Mouse (Mus musculus) kidney, adult 9 months (tissue): ENCODE measurements at regions not wholly inside any gene's neighbourhood (a gene's known extent, or its start where the extent isn't known, plus 50 kb on each side); places are given as distances from the start of the nearest gene placed in this dataset.
"Not testable (repeated sequence)": the region's sequence is repeated elsewhere in the genome, so short reads cannot be mapped to it uniquely, and the experiment has no call there.

Source experiments
- DNase-seq: peaks from one replicate; pipeline ENCODE4 v3.0.0; 2022

DNA sequence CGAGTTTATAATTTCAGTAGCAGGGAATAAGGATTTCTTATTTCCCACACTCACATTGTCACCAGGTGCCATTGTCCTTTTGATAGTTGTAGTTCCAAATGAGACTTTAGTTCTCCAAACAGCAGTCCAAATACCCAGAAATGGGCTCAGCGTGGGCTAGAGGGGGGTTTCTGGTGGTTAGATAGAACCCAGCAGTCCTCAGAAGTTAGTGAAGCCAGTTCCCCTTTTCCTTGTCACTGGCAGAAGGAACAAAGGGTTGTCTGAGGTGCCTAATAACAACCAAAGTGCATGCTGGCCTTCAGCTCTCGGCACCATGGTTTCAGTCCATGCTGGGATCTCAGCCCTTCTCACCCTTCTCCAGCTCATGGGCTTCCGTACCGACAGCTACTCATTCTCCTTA lies 118.1 kb upstream of the Slc38a2 start:
- no peak for DNase-seq

GRCm38 (mm10) chr15:96816997-96817570 lies 117.6 kb upstream of the Slc38a2 start:
- DNase-seq = no peak

DNA sequence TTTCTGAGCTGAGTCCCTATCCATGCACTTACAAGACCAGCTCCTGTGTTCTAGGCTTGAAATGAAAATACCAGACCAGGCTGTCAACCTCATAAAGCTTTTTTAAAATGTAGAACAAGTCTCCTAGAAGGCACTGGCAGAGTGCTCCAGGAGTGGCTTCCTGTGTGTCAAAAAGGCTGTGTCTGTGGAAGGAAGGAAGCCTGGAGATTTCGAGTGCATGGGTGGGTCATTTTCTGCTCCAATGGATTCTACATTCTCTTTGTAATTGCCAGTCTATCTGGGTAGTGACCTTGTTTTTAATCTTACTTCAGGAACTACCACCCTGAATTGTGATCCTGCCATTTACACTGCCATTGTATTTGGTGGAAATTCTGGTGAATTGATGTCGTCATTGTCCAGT lies 113.9 kb upstream of the Slc38a2 start:
- peak; percentile 11 for DNase-seq

GRCm38 (mm10) chr15:96802729-96803053 lies 103.2 kb upstream of the Slc38a2 start:
- no peak for DNase-seq

- no peak for DNase-seq
These were observed 102.7 kb upstream of the Slc38a2 start for GRCm38 (mm10) chr15:96802034-96802728.

DNA sequence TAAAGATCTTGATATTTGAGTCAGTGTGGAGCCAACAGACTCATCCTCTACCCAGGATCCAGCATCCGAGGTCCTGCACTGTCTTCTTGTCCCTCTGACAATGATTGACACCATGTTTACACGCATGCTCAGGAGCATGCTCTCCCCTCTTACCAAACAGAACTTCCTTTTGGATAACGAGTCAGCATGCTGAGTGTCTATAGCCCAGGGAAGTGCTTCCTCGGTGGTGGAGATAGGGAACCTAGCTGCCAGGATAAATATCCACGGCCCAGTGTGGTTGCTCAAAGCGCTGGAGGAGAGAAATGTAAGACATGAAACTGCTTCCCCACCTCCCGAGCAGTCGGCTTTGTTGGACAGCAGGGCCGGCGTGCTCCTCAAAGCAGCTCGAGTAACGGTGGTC lies 99.7 kb upstream of the Slc38a2 start:
- DNase-seq = no peak

- DNase-seq = peak; percentile 52
These were observed 98.2 kb upstream of the Slc38a2 start for GRCm38 (mm10) chr15:96797615-96798270.

- no peak for DNase-seq
These were observed 94.7 kb upstream of the Slc38a2 start for GRCm38 (mm10) chr15:96794177-96794719.

DNA sequence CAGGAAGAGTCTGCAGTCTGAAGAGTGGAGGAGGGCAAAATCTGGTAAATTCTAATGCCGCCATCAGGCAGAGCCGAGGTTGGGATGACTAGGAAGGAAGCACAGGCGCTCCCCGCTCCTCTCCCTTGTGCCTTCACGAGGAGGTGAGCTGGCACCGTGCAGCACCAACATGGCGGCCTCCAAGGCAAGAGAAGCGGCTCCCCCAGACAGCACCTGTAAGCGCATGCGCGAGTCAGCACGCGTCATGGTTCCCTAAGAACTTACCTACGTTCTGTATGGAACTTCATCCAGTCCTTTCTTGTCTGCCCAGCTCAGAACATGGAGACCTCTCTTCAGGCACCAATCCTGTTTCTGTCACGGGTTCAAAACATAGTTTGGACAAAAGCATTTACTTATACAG lies 93.7 kb upstream of the Slc38a2 start:
- no peak for DNase-seq

DNA sequence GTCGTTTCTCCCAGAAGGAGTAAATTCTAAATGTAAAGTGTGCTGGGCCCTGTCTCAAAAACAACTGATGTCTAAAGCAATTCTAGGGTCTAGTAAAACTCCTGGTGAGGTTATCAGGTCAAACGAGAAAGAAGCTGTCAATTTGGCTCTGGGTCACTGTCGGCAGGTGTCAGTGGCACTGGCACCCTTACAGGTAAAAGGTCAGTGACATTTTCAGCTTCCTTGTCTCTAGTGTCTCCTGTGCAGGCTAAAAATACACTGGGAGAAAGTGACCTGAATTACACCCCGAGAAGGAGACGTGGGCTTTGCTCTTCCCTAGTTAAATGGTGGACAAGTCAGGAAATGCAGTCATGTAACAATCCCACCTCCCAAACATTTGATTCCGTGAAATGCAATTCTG lies 91.8 kb upstream of the Slc38a2 start:
- no peak for DNase-seq

GRCm38 (mm10) chr15:96787921-96788320 lies 88.4 kb upstream of the Slc38a2 start:
- DNase-seq = not testable (repeated sequence)

- no peak for DNase-seq
These were observed 85.0 kb upstream of the Slc38a2 start for GRCm38 (mm10) chr15:96784578-96784977.

GRCm38 (mm10) chr15:96781560-96781959 lies 82.0 kb upstream of the Slc38a2 start:
- DNase-seq = no peak

DNA sequence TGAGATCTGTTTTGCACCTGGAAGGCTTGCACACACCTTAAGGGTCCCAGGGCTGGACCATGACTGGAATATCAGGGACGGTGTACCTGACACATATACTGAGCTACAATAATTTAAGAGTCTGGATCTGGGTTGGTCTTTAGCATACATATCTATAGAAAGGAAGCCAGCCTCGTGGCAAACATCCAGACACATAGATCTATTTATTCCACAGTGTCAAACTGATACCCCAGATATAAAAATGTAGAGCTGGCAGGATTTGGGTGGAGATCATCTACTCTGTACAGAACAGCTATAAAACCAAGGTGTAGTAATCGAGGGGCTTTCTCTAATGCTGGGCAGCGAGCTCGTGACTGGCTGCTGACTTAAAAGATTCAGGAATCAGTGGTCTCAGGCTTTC lies 81.1 kb upstream of the Slc38a2 start:
- no peak for DNase-seq

DNA sequence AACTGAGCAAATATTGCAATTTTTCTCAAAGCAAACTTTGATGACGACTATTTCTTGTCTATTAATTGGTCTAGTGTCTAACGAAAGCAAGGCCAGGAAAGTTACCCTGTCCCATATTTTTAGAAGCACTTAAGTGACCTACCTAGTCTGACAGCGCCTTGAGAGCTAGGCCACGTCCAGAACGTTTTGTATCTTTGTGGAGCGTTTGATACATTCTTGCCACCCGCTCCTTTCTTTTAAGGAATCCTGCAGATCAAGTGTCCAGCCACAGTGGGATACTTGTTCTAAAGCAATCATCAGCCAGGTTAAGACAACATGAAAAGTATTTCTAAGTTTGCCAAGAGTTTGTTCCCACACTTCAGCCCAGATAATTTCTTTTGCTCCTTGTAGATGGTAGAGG lies 79.8 kb upstream of the Slc38a2 start:
- no peak for DNase-seq

GRCm38 (mm10) chr15:96778321-96778926 lies 78.9 kb upstream of the Slc38a2 start:
- DNase-seq = no peak

- no peak for DNase-seq
These were observed 77.0 kb upstream of the Slc38a2 start for GRCm38 (mm10) chr15:96776476-96777075.

- DNase-seq = no peak
These were observed 75.6 kb upstream of the Slc38a2 start for GRCm38 (mm10) chr15:96775129-96775528.

DNA sequence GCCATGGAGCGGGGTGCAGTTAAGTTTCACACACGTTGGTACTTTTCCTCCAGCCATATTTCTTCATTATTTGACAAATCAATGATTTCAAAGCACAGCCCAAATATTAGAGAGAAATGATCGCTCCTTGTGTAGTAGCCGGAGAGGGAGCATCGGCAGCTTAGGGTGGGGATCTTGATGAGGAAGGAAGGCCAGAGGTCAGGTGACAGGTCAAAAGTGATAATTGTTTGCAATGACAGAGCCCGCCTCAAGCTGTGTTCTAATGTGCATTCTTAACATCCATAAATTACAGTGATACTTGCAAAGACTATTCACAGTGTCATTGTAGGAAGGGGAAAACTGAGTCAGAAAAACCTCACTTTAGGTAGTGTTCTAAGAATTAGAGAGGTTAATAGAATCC lies 75.1 kb upstream of the Slc38a2 start:
- DNase-seq = no peak

- DNase-seq = no peak
These were observed 74.1 kb upstream of the Slc38a2 start for GRCm38 (mm10) chr15:96773656-96774055.

DNA sequence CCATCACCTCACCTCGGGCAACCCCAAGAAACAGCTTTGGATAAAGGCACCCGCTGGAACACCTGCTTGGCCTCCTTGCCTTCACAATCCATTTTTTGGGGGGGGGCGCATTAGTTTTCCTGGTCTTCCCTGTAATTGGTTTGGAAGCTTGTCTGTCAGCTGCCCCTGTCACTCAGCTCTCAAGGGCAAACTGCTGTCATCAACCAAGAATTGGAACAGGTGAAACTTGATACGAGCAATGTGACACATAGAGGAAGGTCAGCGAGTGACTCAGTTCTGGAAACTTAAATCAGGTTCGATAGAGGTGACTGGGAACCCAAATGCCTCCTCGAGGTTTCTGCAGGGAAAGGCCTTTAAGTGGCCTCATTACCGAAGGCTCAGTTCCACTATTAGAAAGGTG lies 73.2 kb upstream of the Slc38a2 start:
- DNase-seq = no peak

GRCm38 (mm10) chr15:96770786-96771185 lies 71.3 kb upstream of the Slc38a2 start:
- no peak for DNase-seq

DNA sequence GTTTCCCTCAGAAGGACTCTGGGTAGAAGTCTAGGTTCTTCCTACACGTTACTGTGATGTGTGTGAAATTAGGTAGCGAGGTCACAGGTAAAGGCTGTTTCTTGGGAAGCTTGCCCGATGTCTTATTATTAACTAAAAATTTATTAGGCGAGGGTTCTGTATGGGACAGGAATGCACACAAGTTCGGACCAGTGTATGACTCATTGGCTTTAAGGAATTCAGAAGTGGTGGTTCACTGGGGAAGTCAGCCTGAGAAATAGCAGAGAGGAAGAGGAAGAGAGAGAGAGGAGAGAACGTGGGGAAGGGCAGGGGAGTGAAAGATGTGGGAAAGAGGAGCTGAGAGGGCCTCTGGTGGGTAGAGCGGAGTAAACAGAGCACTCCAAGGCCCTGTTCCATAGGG lies 70.8 kb upstream of the Slc38a2 start:
- no peak for DNase-seq
